Mouse (Mus musculus) kidney, adult 9 months (tissue): ENCODE measurements at regions not wholly inside any gene's neighbourhood (a gene's known extent, or its start where the extent isn't known, plus 50 kb on each side); places are given as distances from the start of the nearest gene placed in this dataset.

Experiments
- DNase-seq: peaks from one replicate; pipeline ENCODE4 v3.0.0; 2022

DNA sequence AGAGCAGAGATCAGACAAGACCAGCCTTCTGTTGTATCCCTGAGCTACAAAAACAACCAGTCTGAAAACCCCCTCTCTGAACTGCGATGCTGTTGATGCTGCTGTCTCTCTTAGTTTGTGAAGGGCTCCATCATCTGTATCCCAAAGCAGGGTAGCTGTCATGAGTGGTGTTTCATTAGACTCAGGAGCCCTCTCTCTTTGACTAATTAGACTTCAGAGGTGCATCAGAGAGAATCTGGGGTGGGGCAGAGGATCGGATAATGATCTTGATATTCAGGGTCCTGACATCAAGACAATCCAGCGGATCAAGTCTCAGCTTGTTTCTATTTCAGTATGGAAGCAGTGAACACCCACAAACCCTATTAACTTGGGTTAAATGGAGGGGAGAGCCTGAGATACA is 70.6 kb upstream of the Slc24a4 start:
- DNase-seq, result no peak

DNA sequence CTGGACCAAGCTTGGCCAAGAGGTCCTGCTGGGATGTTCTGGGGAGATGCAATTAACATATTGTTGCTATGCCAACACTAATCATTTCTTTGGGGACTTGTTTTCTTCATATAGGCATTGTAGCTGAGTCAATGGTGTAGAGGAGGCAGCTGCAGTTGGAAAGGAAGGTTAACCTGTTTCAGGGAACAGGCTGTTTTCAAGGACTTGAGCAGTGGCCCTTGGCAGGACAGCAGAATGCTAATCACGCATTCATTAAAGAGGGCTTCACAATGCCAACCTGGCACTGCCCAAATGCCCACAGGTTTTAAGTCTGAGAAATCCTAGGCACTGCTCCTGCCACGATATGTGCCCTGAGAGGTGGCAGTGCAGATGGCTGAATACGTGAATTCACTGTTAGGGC is 70.1 kb upstream of the Slc24a4 start:
- DNase-seq, result peak; percentile 8

DNA sequence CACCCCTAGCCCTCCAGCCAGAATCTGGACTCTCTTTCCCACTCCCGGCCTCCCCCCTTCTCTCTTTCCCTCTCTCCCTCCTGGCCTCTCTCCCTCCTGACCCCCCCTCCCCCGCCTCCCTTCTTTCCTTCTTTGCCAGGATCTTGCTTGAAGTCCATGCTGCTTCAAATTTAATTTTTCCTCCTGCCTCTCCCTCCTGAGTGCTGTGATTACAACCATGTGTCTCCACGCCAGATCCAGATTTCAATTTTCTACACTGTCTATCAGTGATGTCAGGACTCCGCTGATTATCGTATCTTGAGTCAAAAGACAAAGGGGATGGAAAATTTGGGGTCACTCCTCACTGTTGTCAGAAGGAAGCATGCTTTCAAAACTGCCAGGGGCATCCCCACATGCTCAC is 67.4 kb upstream of the Slc24a4 start:
- no peak for DNase-seq

DNA sequence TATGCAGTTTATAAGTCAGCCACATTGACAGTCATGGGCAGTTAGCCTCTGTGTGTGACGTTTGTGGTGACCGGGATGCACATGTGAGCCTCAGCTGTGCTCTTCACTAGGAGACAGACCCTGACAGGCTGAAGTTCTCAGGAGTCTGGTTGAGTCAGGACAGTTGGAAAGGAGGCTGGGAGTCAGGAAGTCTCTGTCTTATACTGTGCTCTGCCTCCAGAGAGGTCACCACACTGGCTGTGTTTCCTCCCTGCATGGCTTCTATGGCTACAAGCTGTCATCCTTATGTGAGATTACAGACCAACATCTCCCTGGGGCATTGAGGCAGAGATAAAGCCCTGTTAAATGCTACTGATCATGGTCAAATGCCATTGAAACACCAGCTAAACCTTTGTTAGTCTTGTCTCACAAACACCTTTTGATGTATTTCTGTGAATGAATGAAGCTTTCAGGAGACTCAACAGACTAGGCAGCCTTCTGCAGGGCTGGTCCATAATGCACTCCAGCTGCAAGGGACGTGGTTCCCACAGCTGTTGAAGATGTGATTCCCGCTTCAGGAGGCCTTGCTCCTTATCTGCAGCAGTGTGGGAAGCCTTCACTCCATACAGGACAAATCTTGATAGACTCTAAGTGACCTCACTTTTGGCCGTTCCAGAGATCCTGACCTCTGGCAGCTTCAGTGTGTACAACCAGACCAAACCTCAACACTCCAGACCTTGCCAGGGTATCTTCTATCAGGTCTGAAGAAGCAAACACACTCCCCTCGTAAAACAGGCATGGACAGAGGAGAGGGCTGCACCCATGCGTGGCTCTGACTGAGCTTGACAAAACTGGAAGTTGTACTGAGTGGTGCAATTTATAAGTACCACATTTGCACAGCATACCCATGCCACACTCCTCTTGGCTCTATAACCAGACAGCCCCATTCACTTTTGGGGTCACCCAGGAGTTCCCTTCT is 66.6 kb upstream of the Slc24a4 start:
- DNase-seq, result peak; percentile 21

DNA sequence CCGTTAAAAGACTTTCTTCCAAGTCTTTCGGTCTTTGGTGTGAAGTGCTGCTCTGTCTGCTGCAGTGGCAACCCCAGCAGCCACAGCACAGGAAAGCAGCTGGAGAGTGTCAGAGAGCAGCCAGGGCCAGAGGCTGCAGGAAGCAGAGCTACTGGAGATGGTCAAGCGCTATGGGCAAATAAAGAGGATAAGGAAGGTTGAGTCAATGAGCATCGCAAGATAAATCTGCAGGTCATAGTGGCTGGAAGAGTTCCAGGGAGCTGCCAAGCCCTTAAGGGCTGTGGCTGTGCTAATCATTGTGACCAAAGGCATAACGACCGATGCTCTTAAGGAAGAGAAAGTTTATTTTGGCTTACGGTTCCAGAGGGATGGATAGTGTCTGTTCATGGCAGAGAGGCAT is 65.9 kb upstream of the Slc24a4 start:
- DNase-seq, result peak; percentile 7

DNA sequence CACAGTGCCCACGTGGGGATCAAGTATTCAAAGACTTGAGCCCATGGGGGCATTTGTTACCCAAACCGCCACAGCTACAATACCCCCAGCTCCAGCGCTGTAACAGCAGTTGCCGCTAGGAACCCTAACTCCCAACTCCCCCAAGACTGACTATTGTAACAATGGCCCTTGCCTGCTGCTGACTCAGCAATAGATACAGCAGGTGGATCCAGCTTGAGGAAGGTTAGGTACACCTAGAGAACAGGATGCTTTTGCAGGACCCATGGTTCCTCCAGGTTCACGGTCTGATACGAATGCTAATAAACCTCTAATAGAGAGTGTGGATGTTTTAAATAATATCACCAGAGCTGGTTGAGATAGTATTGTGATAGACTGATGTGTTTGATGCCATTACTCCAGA is 65.3 kb upstream of the Slc24a4 start:
- DNase-seq, result no peak

DNA sequence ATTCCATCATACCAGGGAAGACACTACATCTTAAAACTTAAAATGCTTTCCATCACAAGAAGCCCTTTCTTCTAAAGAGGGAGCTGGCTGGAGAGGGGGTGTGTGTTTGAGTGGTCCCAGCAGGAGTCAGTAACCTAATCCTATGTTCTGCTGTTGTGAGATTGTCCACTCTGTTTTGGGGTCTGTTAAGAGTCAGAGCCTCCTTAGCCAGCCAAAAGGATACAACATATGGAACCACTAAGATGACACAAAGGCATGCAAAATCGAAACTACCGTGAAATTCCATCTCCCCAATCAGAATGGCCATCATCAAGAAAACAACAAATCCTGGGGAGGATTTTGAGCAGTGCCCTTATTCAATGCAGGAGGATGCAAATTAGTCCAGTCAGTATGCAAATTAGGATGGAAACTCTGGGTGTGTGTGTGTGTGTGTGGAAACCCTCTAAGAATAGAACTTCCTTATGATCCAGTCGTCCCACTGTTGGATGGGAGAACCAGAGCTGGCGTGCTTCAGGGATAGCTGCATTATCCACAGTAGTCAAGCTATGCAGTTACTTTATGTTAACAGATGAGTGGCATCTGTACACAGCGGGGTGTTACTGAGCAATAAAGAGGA is 63.7 kb upstream of the Slc24a4 start:
- DNase-seq, result no peak

DNA sequence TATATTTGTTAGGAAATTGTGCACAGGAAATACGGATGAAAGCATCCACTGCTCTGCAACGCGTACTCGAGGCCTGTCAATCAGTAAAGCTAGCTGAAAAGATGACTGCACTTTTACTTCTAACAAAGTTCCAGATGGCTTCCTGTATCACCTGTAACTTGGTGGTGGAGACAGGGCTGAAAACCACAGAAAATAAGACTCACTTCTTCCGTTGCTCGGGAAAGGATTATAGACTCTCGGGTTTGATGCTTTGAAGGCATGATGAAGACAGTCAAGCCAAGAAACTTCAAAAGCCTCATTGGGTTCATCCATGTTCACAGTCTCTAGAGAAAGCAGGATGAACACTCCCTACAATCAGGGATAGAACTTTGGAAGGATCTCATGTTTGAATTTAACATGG is 60.8 kb upstream of the Slc24a4 start:
- no peak for DNase-seq

DNA sequence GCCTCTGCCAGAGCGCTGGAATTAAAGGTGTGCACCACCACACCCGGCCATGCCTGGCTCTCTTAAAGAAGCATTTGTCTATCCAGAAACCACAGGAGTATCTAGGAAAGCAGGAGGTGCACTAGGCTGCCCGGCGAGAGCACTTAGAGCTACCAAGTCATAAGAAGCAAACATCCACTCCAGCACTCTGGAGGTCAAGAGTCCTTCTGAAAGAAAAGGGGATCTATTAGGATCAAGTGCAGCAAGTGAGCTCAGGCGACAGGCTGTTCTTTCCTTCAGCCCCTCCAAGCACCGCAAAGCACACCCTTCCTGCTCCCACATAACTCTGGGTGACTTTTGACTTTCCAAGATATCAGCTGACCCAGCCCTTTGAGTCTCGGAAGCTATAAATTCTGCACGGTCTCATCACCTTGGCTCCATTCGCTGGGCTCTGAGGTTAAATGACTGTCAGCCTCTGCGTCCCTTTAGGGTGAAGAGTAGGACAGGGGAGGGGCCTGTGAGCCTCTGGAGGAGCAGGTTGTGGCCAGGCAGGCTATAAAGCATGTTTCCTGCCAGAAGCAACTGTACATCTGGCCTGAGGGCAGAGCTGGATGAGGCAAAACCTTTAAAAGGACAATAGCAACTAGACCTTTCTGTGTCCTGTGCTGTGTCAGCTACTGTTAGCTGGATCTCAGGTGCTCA is 58.9 kb upstream of the Slc24a4 start:
- DNase-seq, result peak; percentile 21

DNA sequence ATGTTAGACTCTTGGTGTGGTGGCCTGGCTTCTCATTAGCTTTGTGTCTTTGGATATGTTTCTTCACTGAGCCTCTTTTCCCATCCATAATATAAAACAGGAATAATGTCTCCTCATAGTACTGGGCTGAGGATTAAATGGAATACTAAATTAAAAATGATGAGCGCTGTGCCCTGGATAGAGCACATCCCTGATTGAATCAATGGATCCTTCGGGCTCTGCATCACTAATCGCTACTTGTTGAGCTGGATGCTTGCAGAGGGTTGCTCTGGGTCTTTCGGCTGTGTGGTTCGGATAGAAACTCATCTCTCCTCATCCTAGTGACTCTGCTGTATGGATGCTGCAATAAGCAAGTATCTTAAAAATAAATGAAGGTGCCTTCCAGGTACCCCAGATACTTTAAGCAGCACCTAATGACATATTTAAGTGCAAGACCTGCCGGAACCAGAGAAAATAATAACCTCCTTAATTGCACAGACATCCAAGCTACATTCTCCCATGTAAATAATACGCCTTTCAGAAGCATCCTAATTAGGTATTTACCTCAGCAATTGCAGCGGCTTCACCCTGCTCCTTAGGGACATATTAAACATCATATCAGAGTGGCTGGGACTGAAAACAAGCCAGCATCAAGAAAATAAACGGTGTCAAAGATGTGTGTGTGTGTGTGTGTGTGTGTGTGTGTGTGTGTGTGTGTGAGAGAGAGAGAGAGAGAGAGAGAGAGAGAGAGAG is 56.5 kb upstream of the Slc24a4 start:
- DNase-seq, result no peak

DNA sequence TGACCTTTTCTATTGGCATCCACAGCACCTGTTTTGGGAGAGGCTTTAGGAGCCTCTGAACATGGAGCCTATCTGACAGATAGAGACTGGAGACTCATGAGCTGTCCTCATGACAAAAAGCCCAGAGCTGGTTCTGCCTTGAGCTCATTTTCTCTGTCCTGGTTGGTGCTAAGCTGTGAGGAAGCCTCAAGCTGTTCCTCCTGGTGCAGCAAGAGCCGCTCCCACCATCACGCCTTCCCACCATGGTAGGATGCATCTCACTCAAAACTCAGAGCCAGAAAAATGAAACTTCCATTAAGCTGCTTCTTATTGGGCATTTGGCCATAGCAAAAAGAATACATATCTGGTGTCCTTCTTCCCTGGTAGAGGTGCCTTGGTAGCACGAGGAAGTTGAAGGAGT is 55.0 kb upstream of the Slc24a4 start:
- DNase-seq, result no peak

DNA sequence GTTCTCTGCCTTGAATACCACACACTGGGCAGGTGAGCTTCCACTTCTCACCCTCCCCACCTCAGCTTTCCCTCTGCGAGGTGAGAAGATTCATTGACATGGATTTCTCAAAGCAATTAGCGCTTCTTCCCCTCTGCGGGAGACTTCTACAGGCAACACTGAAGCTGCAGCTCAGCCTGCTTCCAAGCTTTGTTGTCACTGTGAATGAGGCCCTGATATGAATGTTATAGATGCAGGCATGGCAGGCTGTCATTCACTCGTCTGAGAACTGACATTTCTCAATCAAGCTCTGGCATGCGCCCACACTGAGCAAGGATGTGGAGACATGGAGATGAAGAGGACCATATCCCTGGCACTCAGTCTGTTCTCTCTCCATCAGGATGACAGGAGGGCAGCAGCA is 52.2 kb upstream of the Slc24a4 start:
- DNase-seq, result no peak
